Mouse (Mus musculus) G1E (cell line): Measurements from ENCODE around the gene Cga. TPM values are rescaled to one million over a fixed set of nuclear protein-coding genes. Genes with fewer than 3 reads are reported as not detected.

Experiments
- ATAC-seq: 2 replicates; pipeline ENCODE4 v1.8.0; 2016; ENCODE audit warnings: mild to moderate bottlenecking; ENCODE audit not compliant: insufficient number of reproducible peaks, poor library complexity, low FRiP score, severe bottlenecking; ENCODE audit errors: extremely low read depth
- DNase-seq: peaks from one replicate; pipeline ENCODE4 v3.0.0; 2012; ENCODE audit warnings: low spot score
- H3K27me3 ChIP-seq: 2 replicates; pipeline ENCODE4 v1.6.1; 2012; ENCODE audit warnings: mild to moderate bottlenecking, low read length, inconsistent platforms; ENCODE audit not compliant: insufficient read depth
- H3K36me3 ChIP-seq: replicated peaks from 2 replicates; pipeline ENCODE3; 2012; ENCODE audit warnings: mild to moderate bottlenecking, inconsistent platforms
- H3K4me1 ChIP-seq: 2 replicates; pipeline ENCODE4 v1.6.1; 2012; ENCODE audit warnings: low read depth, low read length, inconsistent platforms, mixed read lengths; ENCODE audit not compliant: insufficient read depth
- H3K4me3 ChIP-seq: 2 replicates; pipeline ENCODE4 v1.5.1; 2012; ENCODE audit warnings: low read depth, mild to moderate bottlenecking, inconsistent platforms, low read length, moderate library complexity, mixed read lengths
- H3K9me3 ChIP-seq: replicated peaks from 2 replicates; pipeline ENCODE4 v1.6.1; 2012; ENCODE audit warnings: inconsistent platforms
- CTCF ChIP-seq: IDR thresholded peaks from 2 replicates; pipeline ENCODE4 v1.5.1; 2012; ENCODE audit warnings: low read depth, low read length, inconsistent platforms, mixed read lengths
- GATA1 ChIP-seq: IDR thresholded peaks from 2 replicates; pipeline ENCODE4 v1.6.1; 2012; ENCODE audit warnings: borderline replicate concordance, low read length, inconsistent platforms, mixed read lengths
- GATA2 ChIP-seq: IDR thresholded peaks from 2 replicates; pipeline ENCODE4 v1.6.1; 2012; ENCODE audit warnings: low read depth, low read length, inconsistent platforms, borderline replicate concordance
- POLR2AphosphoS5 ChIP-seq: IDR thresholded peaks from 2 replicates; pipeline ENCODE4 v1.6.1; 2012; ENCODE audit warnings: low read depth, low read length, inconsistent platforms; ENCODE audit not compliant: insufficient replicate concordance
- TAL1 ChIP-seq: conservative IDR thresholded peaks from 2 replicates; pipeline ENCODE4 v1.6.1; 2012; ENCODE audit warnings: low read depth, low read length, inconsistent platforms, mixed read lengths
- polyA plus RNA-seq: library from polyadenylated mRNA; stranded (reverse); fragments of >175 nt; gene quantifications from 2 replicates; pipeline ENCODE4 v1.2.3, GENCODE M21; 2012
- total RNA-seq, 2 experiments: library from RNA; stranded (forward) in 1 of 2; stranded (reverse) in 1 of 2; fragments of 200-1000 nt in 1 of 2; fragments of >200 nt in 1 of 2; fragmentation: Nextera tagmentation in 1 of 2; gene quantifications; 2 replicates each; pipeline ENCODE4 v1.2.3; 2014 to 2017

Gene Cga
- total and polyA plus RNA-seq, 3 experiments = not detected

DNA sequence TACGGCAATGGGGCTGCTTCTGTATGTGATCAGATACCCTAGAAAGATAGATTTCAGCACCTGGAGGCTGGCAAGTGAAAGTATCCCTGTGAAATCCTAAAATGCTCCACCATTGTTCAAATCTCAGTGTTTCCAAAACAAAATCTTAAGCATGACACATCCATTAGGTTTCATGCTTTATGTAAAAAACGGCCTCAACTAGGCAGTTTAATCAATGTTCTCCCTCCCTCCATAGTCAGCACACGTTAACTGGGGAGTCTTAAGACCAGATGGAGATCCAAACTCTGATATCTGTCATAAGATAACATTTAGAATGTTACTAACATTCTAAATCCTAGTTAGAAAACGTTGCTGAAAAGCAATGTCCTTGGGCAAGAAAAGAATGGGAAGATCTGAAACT lies 11.7 kb upstream of the Cga start:
- H3K36me3 ChIP-seq = peaks cover 31% of the 10 kb centered on the region
- H3K4me1 ChIP-seq = peaks cover 55% of the 10 kb centered on the region
- ATAC-seq = no peak
- no peak for DNase-seq
- no peaks in the 10 kb centered on the region for H3K9me3 ChIP-seq
- TF ChIP-seq GATA2 (no peak), TAL1 (no peak), CTCF (no peak), POLR2AphosphoS5 (no peak), GATA1 (no peak)
- H3K4me3 ChIP-seq = peak overlapping the region; percentile 94
- H3K27me3 ChIP-seq = no peaks in the 10 kb centered on the region

- no peaks in the 10 kb centered on the region for H3K9me3 ChIP-seq
- DNase-seq = peak; percentile 31
- H3K36me3 ChIP-seq = peaks cover 28% of the 10 kb centered on the region
- H3K4me3 ChIP-seq = peak overlapping the region; percentile 94
- H3K27me3 ChIP-seq = no peaks in the 10 kb centered on the region
- TF ChIP-seq CTCF = no peak
- no peak for TF ChIP-seq GATA1
- no peak for TF ChIP-seq TAL1
- TF ChIP-seq GATA2 = no peak
- no peak for TF ChIP-seq POLR2AphosphoS5
- no peak for ATAC-seq
- H3K4me1 ChIP-seq = peaks cover 53% of the 10 kb centered on the region
Measured at GRCm38 (mm10) chr4:34882291-34882769, 11.2 kb upstream of the Cga start.

DNA sequence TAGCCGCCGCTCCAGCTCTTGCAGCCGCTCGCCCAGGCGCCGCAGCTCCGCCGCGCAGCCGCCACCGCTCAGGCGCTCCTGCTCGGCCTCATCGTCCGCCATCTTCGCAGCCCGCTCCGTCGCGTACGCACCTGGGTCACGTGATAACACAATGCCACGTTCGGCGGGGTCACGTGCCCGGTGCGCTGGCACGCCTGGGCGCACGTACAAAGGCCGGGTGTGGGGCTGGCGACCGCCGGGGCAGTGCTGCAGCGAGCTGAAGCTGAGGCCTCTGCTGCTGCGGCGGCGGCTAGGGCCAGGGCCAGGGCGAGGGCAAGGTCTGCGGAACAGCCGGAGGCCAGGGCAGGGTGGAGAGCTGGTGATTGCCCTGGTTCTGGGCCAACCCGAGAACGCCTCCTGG lies 10.8 kb upstream of the Cga start, which contains the start of gene Zfp292:
Zfp292 (minus strand) TSS at position 143 of the 400 bp plus-strand sequence.
- Histone ChIP-seq H3K4me3 (peak within 1 kb of the TSS; percentile 94), H3K36me3 (peaks cover 24% of the 10 kb centered on the region), H3K4me1 (peaks cover 54% of the 10 kb centered on the region), H3K9me3 (no peaks in the 10 kb centered on the region), H3K27me3 (no peaks in the 10 kb centered on the region)
- TF ChIP-seq POLR2AphosphoS5 (no peak), GATA1 (no peak), GATA2 (no peak), CTCF (no peak), TAL1 (no peak)
- DNase-seq (peak; percentile 87), ATAC-seq (peak; percentile 61)

GRCm38 (mm10) chr4:34883366-34884029 lies 10.1 kb upstream of the Cga start:
- Histone ChIP-seq H3K4me3 (peak overlapping the region; percentile 94), H3K36me3 (peaks cover 19% of the 10 kb centered on the region), H3K27me3 (no peaks in the 10 kb centered on the region), H3K9me3 (no peaks in the 10 kb centered on the region), H3K4me1 (peaks cover 55% of the 10 kb centered on the region)
- DNase-seq = no peak
- TF ChIP-seq CTCF = no peak
- no peak for TF ChIP-seq TAL1
- TF ChIP-seq POLR2AphosphoS5 = no peak
- TF ChIP-seq GATA1 = no peak
- no peak for TF ChIP-seq GATA2
- ATAC-seq = no peak

GRCm38 (mm10) chr4:34885631-34886351 lies 7.8 kb upstream of the Cga start:
- H3K9me3 ChIP-seq = no peaks in the 10 kb centered on the region
- no peaks in the 10 kb centered on the region for H3K27me3 ChIP-seq
- H3K36me3 ChIP-seq = peaks cover 5% of the 10 kb centered on the region
- peak; percentile 10 for DNase-seq
- H3K4me1 ChIP-seq = peaks cover 64% of the 10 kb centered on the region
- ATAC-seq = no peak
- TF ChIP-seq CTCF = no peak
- peak overlapping the region; percentile 84; the same call in 1 of the 2 replicates for H3K4me3 ChIP-seq

- Histone ChIP-seq H3K4me1 (peaks cover 66% of the 10 kb centered on the region), H3K27me3 (no peaks in the 10 kb centered on the region), H3K9me3 (no peaks in the 10 kb centered on the region), H3K4me3 (peak overlapping the region; percentile 84), H3K36me3 (no peaks in the 10 kb centered on the region)
- TF ChIP-seq POLR2AphosphoS5 = no peak
- DNase-seq = peak; percentile 78
- peak; percentile 69 for ATAC-seq
Measured at GRCm38 (mm10) chr4:34886490-34887111, 7.0 kb upstream of the Cga start.

GRCm38 (mm10) chr4:34887295-34887694 lies 6.3 kb upstream of the Cga start:
- TF ChIP-seq CTCF (no peak), GATA2 (no peak), POLR2AphosphoS5 (no peak), TAL1 (no peak), GATA1 (no peak)
- ATAC-seq (no peak), DNase-seq (no peak)
- no peaks in the 10 kb centered on the region for H3K9me3 ChIP-seq
- no peaks in the 10 kb centered on the region for H3K36me3 ChIP-seq
- peaks cover 71% of the 10 kb centered on the region for H3K4me1 ChIP-seq
- no peaks in the 10 kb centered on the region for H3K27me3 ChIP-seq
- H3K4me3 ChIP-seq = peak overlapping the region; percentile 84
